ENCODE assay signal across 28 mouse cellular contexts in genomic region chr17:34294249-34294648, GRCm38 (mm10). TPM values are rescaled to one million over a fixed set of nuclear protein-coding genes. Genes with fewer than 3 reads are reported as not detected.
DNase-seq lines count a peak whose midpoint lies in the region; ATAC-seq and TF ChIP-seq lines count a peak whose summit lies in the region.
"Had no signal": no experiment of that assay in that cellular context is flagged by ENCODE, and none has a peak within 500 bp of the region (broad histone marks: within the 10 kb centered on the region; RNA-seq: fewer than 3 reads in every experiment).

No protein-coding gene starts in this region.

- no peaks in the 10 kb centered on the region for H3K27me3 ChIP-seq in spleen, adult 2 months (ENCODE audit: control insufficient read depth, insufficient read depth, low read length)
- no peaks in the 10 kb centered on the region for H3K27me3 ChIP-seq in splenic B cell, adult 2 months (ENCODE audit: control insufficient read depth, insufficient read depth, low read length, poor library complexity, severe bottlenecking)
- no peaks in the 10 kb centered on the region for H3K27me3 ChIP-seq in hindbrain, postnatal 0 days (ENCODE audit: insufficient read depth, low read length)
- H3K27me3 ChIP-seq: embryonic facial prominence, embryonic 12.5 days; forebrain, embryonic 13.5 days; forebrain, embryonic 15.5 days had no signal

- no peak for ATAC-seq in hindbrain, postnatal 0 days
- ATAC-seq: activated CD4-positive, CD25-positive, alpha-beta regulatory T cell, adult 4 months; forebrain, embryonic 13.5 days; forebrain, embryonic 15.5 days; forebrain, postnatal 0 days; Patski had no signal

- H3K4me1 ChIP-seq in spleen, adult 2 months (ENCODE audit: control insufficient read depth, insufficient read depth, insufficient read length), result peaks cover 42% of the 10 kb centered on the region; the same call in 1 of the 2 replicates
- H3K4me1 ChIP-seq in hindbrain, postnatal 0 days (ENCODE audit: insufficient read depth, low read length), result no peaks in the 10 kb centered on the region
- H3K4me1 ChIP-seq: embryonic facial prominence, embryonic 12.5 days; forebrain, embryonic 15.5 days had no signal

- no peaks in the 10 kb centered on the region for H3K9me3 ChIP-seq in hindbrain, postnatal 0 days (ENCODE audit: low read length)
- H3K9me3 ChIP-seq: embryonic facial prominence, embryonic 10.5 days; embryonic facial prominence, embryonic 12.5 days; forebrain, embryonic 13.5 days; forebrain, embryonic 15.5 days; G1E had no signal

- H3K9ac ChIP-seq in hindbrain, postnatal 0 days (replicated peaks; ENCODE audit: low read length), result no peak overlapping the region
- H3K9ac ChIP-seq: embryonic facial prominence, embryonic 12.5 days; forebrain, embryonic 13.5 days; forebrain, embryonic 15.5 days; forebrain, postnatal 0 days had no signal

- no peak for DNase-seq in spleen, adult 2 months (ENCODE audit: low read depth in 1 of 2, low spot score in 2 of 2)
- no peak for DNase-seq in spleen, adult 12 weeks (ENCODE audit: low spot score)
- peak; percentile 46 for DNase-seq in A20 (ENCODE audit: low read depth, low spot score)
- peak; percentile 51 to 55 for DNase-seq in B cell, adult 2 months
- DNase-seq in splenic B cell, adult 2 months (ENCODE audit: low read depth, low spot score), result peak; percentile 61
- DNase-seq in urinary bladder, postnatal 25 days (ENCODE audit: low spot score), result no peak
- no peak for DNase-seq in hindbrain, postnatal 0 days (ENCODE audit: low spot score)
- DNase-seq: adrenal gland, adult 8-10 months; adrenal gland, postnatal 14 days; adrenal gland, postnatal 36 days; cerebellum, adult 11-12 months; cerebellum, adult 2 months; cerebellum, adult 9-10 months; cerebellum, postnatal 10 days; cerebellum, postnatal 25 days; forebrain, postnatal 0 days had no signal

- 77% methylated on average over 4 of the region's 4 CpGs for WGBS in spleen, adult 2 months
- WGBS in hindbrain, postnatal 0 days, result 75% methylated on average over 4 of the region's 4 CpGs

- no peak overlapping the region for H3K4me2 ChIP-seq in hindbrain, postnatal 0 days (ENCODE audit: low read depth, low read length)
- H3K4me2 ChIP-seq: embryonic facial prominence, embryonic 12.5 days; forebrain, embryonic 13.5 days; forebrain, embryonic 15.5 days had no signal

- no peaks in the 10 kb centered on the region for H3K36me3 ChIP-seq in spleen, adult 2 months (ENCODE audit: control insufficient read depth, insufficient read depth, low read length)
- H3K36me3 ChIP-seq in splenic B cell, adult 2 months (ENCODE audit: control insufficient read depth, insufficient read depth, low read length, poor library complexity, severe bottlenecking), result no peaks in the 10 kb centered on the region
- H3K36me3 ChIP-seq in hindbrain, postnatal 0 days (ENCODE audit: insufficient read depth, low read length), result no peaks in the 10 kb centered on the region
- H3K36me3 ChIP-seq: embryonic facial prominence, embryonic 10.5 days; embryonic facial prominence, embryonic 12.5 days; forebrain, embryonic 15.5 days; G1E had no signal

- no peak overlapping the region for H3K4me3 ChIP-seq in spleen, adult 2 months (ENCODE audit: extremely low read depth, insufficient read depth, insufficient read length)
- H3K4me3 ChIP-seq in hindbrain, postnatal 0 days (ENCODE audit: low read length), result no peak overlapping the region
- H3K4me3 ChIP-seq: embryonic facial prominence, embryonic 10.5 days; embryonic facial prominence, embryonic 12.5 days; forebrain, embryonic 13.5 days; forebrain, embryonic 15.5 days had no signal

- H3K27ac ChIP-seq in spleen, adult 2 months (ENCODE audit: insufficient read depth, low read length), result peak overlapping the region; percentile 96
- no peak overlapping the region for H3K27ac ChIP-seq in hindbrain, postnatal 0 days
- H3K27ac ChIP-seq: embryonic facial prominence, embryonic 10.5 days; embryonic facial prominence, embryonic 12.5 days; forebrain, embryonic 13.5 days; forebrain, embryonic 15.5 days had no signal

- no peak for TF ChIP-seq CTCF in spleen, adult 2 months (IDR thresholded peaks at IDR 0.05; ENCODE audit: extremely low read depth, insufficient read depth, insufficient read length, insufficient replicate concordance)
- no peak for TF ChIP-seq CTCF in hindbrain, postnatal 0 days (IDR thresholded peaks at IDR 0.05; ENCODE audit: low read depth)

- no peak for TF ChIP-seq POLR2A in spleen, adult 2 months (IDR thresholded peaks at IDR 0.05; ENCODE audit: low read depth, low read length)

RNA-seq across cellular contexts. Expression of gene H2-Aa, which starts 6.6 kb away (rescaled TPM):
- 1,846 and 1,869 TPM in 2 replicates for polyA plus RNA-seq in spleen, adult 2 months (2012; rRNA removed)
- 1.0 and 1.3 TPM in 2 replicates for total RNA-seq in hindbrain, postnatal 0 days (2014; rRNA removed)
- 0.95 and 1.4 TPM in 2 replicates for polyA plus RNA-seq in hindbrain, postnatal 0 days (2015; fragmentation: Nextera tagmentation; extraction: Ambion mirVana)
- total RNA-seq: G1E had no signal
- polyA plus RNA-seq: C2C12; embryonic facial prominence, embryonic 10.5 days; forebrain, embryonic 11.5 days; forebrain, embryonic 15.5 days; G1E; Patski had no signal

RNA-seq across cellular contexts. Expression of gene H2-Eb1, which starts 11.4 kb away (rescaled TPM):
- 1,025 and 1,109 TPM in 2 replicates for polyA plus RNA-seq in spleen, adult 2 months (2012; rRNA removed)
- 0.52 and 0.93 TPM in 2 replicates for total RNA-seq in hindbrain, postnatal 0 days (2014; rRNA removed)
- 4.1 and 5.3 TPM in 2 replicates for polyA plus RNA-seq in hindbrain, postnatal 0 days (2015; fragmentation: Nextera tagmentation; extraction: Ambion mirVana)
- total RNA-seq: G1E had no signal
- polyA plus RNA-seq: C2C12, G1E had no signal

RNA-seq across cellular contexts. Expression of gene H2-Eb2, which starts 31.2 kb away (rescaled TPM):
- 11.4 and 13.5 TPM in 2 replicates for polyA plus RNA-seq in spleen, adult 2 months (2012; rRNA removed)
- 0.05 and 0.07 TPM in 2 replicates for total RNA-seq in hindbrain, postnatal 0 days (2014; rRNA removed)
- polyA plus RNA-seq in hindbrain, postnatal 0 days (2015; fragmentation: Nextera tagmentation; extraction: Ambion mirVana), result 0.10 and 0.20 TPM in 2 replicates
- total RNA-seq: adrenal gland, adult 18-20 months; adrenal gland, adult 8-10 months; adrenal gland, postnatal 14 days; adrenal gland, postnatal 36 days; forebrain, postnatal 0 days had no signal
- polyA plus RNA-seq: C2C12; cortical plate, adult 2 months; embryonic facial prominence, embryonic 10.5 days; embryonic facial prominence, embryonic 12.5 days; embryonic facial prominence, embryonic 14.5 days; forebrain, embryonic 11.5 days; forebrain, embryonic 13.5 days; G1E; Patski had no signal

RNA-seq across cellular contexts. Expression of gene H2-Ab1, which starts 36.8 kb away (rescaled TPM):
- 5,504 and 8,483 TPM in 2 replicates for polyA plus RNA-seq in spleen, adult 2 months (2012; rRNA removed)
- 1.1 and 3.5 TPM in 2 replicates for total RNA-seq in hindbrain, postnatal 0 days (2014; rRNA removed)
- 2.9 and 3.1 TPM in 2 replicates for polyA plus RNA-seq in hindbrain, postnatal 0 days (2015; fragmentation: Nextera tagmentation; extraction: Ambion mirVana)
- polyA plus RNA-seq: C2C12 had no signal

RNA-seq across cellular contexts. Expression of gene H2-Ob, which starts 55.5 kb away (rescaled TPM):
- polyA plus RNA-seq in spleen, adult 2 months (2012; rRNA removed), result 318 and 334 TPM in 2 replicates
- total RNA-seq in hindbrain, postnatal 0 days (2014; rRNA removed), result 0.14 and 0.42 TPM in 2 replicates
- 0.13 and 0.35 TPM in 2 replicates for polyA plus RNA-seq in hindbrain, postnatal 0 days (2015; fragmentation: Nextera tagmentation; extraction: Ambion mirVana)
- polyA plus RNA-seq: C2C12; embryonic facial prominence, embryonic 10.5 days; embryonic facial prominence, embryonic 12.5 days; forebrain, embryonic 11.5 days; forebrain, embryonic 13.5 days; forebrain, embryonic 15.5 days; G1E; Patski had no signal

Comparison
In these comparisons a context has a peak if more than half of its experiments do, and no peak if none do; other contexts are left out.
1. DNase-seq: peak in A20 (single experiment), B cell, adult 2 months (2 of 2) and splenic B cell, adult 2 months (single experiment); none in spleen, adult 2 months (0 of 2), spleen, adult 12 weeks (single experiment), urinary bladder, postnatal 25 days (single experiment) and hindbrain, postnatal 0 days (single experiment).
2. RNA of gene H2-Aa, which starts 6.6 kb away (polyA plus RNA-seq): 1,846 to 1,869 TPM in spleen, adult 2 months; 0.95 to 1.4 TPM in hindbrain, postnatal 0 days; every median in the first group is over 100 times any median in the second.
3. RNA of gene H2-Eb1, which starts 11.4 kb away (polyA plus RNA-seq): 1,025 to 1,109 TPM in spleen, adult 2 months; 4.1 to 5.3 TPM in hindbrain, postnatal 0 days; every median in the first group is over 100 times any median in the second.
4. RNA of gene H2-Eb2, which starts 31.2 kb away (polyA plus RNA-seq): 11.4 to 13.5 TPM in spleen, adult 2 months; 0.10 to 0.20 TPM in hindbrain, postnatal 0 days; every median in the first group is over 10 times any median in the second.